Mouse (Mus musculus) kidney, adult 18-20 months (tissue): ENCODE data around the gene Rorc.

Source experiments
- DNase-seq: peaks from one replicate; pipeline ENCODE4 v3.0.0; 2021

Rorc gene

DNA sequence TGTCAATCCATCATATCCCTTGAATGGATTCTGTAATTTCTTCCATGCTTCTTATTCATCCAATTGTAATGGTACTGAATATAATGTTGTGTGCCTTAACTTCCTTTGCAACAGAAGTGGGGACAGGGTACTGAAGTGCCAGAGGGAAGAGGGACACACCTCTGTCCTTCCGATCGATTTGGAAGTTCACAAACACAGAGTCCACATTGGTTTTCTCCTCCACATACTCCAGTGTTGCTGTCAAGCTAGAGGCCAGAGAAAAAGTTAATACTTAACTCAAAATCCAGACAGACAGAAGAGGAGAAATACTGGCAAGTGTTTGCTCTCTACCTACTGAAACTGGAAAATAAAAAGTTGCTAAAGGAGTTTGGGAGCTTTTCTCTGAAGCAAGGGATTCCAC lies 61.7 kb downstream of the Rorc start:
- no peak for DNase-seq

DNA sequence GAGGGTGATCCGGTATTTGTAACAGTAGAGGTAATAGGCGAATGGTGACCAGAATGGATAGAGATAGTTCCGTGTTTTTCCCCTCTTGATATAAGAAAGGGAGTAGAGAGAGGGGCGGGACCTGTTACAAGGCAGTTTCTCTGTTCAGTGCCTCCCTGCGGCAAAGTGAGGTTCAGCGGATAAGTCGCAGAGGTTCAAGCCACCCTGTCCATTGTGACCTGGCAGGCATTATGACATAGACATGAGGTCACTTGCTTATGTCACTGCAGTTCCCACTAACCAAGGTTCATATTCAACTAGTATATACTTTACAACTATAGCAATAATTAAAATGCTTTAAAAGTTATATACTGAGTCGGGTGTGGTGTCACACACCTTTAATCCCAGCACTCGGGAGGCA lies 63.8 kb downstream of the Rorc start:
- DNase-seq = no peak

DNA sequence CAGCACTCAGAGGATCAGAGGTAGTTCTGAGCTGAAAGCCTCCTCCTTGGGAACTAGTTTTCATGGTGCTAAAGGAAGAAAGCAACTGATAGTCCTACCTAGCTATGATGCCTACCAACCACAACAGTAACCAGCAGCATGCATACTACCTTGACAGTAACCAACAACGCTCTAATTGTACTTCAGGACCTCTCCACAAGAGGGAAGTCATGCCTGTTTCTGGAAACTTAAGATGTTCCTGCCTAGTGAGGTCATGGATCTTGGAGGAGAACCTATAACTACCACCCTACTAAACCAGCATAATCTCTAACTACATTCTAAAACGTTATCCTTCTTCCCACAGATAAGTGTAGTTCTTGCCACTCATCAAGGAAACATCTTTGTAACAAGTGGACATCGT lies 68.6 kb downstream of the Rorc start:
- no peak for DNase-seq

DNA sequence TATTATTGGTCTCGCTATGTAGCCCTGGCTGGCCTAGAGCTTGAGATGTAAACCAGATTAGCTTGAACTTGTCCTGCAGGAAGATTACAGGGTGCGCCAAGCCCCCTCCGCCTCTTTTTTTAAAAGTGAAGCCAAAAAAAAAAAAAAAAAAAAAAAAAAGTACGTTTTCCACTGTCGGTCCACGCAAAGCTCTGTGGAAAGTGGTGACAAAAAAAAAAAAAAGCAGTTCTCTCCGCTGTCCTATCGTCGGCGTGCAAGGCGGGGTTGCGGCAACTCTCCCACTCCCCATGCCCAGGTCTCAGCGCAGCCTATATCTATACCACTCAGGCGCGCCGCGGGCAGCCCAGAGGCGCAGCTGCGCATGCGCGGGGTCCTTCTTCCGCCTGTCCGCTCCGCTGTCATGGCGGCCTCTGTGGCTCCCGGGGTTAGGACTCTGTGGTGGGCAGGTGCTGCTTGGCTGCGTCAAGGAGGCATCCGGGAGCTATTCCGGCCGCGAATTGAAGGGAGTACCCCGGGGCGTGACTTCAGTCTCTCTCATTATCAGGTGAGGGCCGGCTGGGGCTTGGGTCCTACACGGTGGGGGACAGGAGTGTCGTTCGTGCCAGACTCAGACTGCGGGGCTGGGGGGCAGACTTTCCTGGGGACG lies 70.5 kb downstream of the Rorc start, which contains the start of gene Mrpl9:
Mrpl9 (plus strand) TSS at position 368 of the 646 bp plus-strand sequence.
- peak; percentile 94 for DNase-seq

DNA sequence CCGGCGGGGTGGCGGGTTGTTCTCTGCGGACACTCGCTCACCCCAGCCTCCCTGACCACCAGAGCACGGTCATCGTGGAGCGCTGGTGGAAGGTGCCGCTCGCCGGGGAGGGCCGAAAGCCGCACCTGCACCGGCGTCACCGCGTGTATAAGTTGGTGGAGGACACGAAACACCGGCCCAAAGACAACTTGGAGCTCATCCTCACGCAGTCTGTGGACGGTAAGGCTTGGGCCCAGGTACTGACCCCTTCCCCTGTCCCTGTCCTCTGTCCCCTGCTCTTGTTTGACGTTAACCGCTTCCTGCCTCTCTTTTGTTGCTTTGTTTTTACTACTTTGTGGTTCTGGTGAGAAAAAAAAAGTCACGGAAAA lies 71.0 kb downstream of the Rorc start, which contains the start of gene Oaz3:
Oaz3 (minus strand) TSS at position 319 of the 368 bp plus-strand sequence.
- no peak for DNase-seq
